Mouse (Mus musculus) midbrain, embryonic 11.5 days (tissue): ENCODE results near the gene Gm44973. TPM values are rescaled to one million over a fixed set of nuclear protein-coding genes. Genes with fewer than 3 reads are reported as not detected.

Experiments used
- ATAC-seq: fragments of 200-750 bp; cut with Nextera tagmentation; 2 replicates; pipeline ENCODE4 v1.8.0; 2017; ENCODE audit warnings: moderate TSS enrichment, moderate library complexity; ENCODE audit not compliant: low FRiP score
- DNase-seq: peaks from one replicate; pipeline ENCODE4 v3.0.0; 2015; ENCODE audit warnings: low spot score; ENCODE audit errors: missing footprints
- H3K27ac ChIP-seq: fragments of 300-500 bp; sonication (generic); 2 replicates; pipeline ENCODE4 v1.5.1; 2014; ENCODE audit warnings: low read depth, low read length
- H3K27me3 ChIP-seq: fragments of 300-500 bp; sonication (generic); 2 replicates; pipeline ENCODE4 v1.6.1; 2014; ENCODE audit warnings: mild to moderate bottlenecking, low read length, moderate library complexity, mixed read lengths; ENCODE audit not compliant: control insufficient read depth, insufficient read depth
- H3K36me3 ChIP-seq: fragments of 300-500 bp; sonication (generic); 2 replicates; pipeline ENCODE4 v1.6.1; 2014; ENCODE audit warnings: mild to moderate bottlenecking, low read length, moderate library complexity, mixed read lengths; ENCODE audit not compliant: control insufficient read depth, insufficient read depth
- H3K4me1 ChIP-seq: fragments of 300-500 bp; sonication (generic); 2 replicates; pipeline ENCODE4 v1.6.1; 2014; ENCODE audit warnings: low read length; ENCODE audit not compliant: control insufficient read depth, insufficient read depth
- H3K4me2 ChIP-seq: fragments of 300-500 bp; sonication (generic); 2 replicates; pipeline ENCODE4 v1.6.1; 2014; ENCODE audit warnings: mild to moderate bottlenecking, moderate library complexity
- H3K4me3 ChIP-seq: fragments of 300-500 bp; sonication (generic); 2 replicates; pipeline ENCODE4 v1.5.1; 2014; ENCODE audit warnings: low read depth, low read length
- H3K9ac ChIP-seq: fragments of 300-500 bp; sonication (generic); 2 replicates; pipeline ENCODE4 v1.6.1; 2014; ENCODE audit warnings: low read length
- H3K9me3 ChIP-seq: fragments of 300-500 bp; sonication (generic); 2 replicates; pipeline ENCODE4 v1.6.1; 2016; ENCODE audit warnings: low read length; ENCODE audit not compliant: control insufficient read depth
- WGBS: fragments of 180-500 bp; shearing (Covaris S2); extraction: QIAGEN DNeasy Blood & Tissue Kit; methylation state at CpG from one replicate; pipeline ENCODE4 v1.1.7; 2014; 5-methylcytosine and 5-hydroxymethylcytosine counted together
- polyA plus RNA-seq: library from polyadenylated mRNA; unstranded; fragments of >200 nt; fragmentation: Nextera tagmentation; extraction: Ambion mirVana; gene quantifications from 2 replicates; pipeline ENCODE4 v1.2.1, GENCODE M21; 2014

Gm44973 gene
- polyA plus RNA-seq = 0.34 TPM in 1 of 2 replicates, not detected in the other

DNA sequence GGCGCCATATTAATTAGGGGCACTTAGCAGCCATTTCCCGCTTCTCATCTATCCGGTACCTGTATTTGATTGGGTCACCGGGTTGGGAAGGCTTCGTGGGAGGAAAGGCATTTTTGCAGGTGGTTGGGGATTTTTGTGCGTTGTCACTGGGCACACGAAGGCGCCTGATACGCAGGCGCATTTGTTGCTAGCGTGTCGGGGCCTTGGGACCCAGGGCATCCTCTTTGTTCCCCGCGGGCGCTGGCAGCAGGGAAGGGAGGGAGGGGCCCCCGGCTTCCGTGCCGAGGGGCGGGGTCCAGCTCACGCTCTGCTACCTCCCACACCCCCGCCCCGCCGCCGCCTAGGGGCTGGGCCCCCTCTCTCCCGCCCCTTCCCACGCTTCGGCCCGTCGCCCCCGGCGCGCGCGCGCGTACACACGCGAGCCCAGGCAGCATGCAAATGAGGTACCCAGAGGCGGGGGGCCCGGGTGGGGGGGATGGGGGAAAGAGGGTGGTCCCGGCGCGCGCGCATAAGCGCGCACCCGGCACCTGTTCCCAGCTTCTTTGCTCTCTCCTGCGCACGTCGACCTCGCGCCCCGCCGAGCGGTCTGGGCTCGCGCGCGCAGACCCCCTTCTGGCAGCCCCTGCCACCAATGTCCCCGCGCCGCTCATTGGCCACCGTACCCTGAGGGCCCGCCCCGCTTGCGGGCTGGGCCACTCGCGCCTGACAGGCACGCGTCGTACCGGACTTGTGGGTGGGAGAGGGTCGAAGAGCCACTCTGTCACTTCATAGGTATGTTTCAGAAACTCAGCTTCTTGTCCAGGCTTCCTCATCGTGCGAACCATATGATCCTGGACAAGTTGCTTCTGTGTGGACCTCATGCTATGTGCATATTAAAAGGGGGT, at the start of gene Gm44973:
TSS of gene Gm44973 (plus strand) at position 379 of the 884 bp plus-strand sequence.
- ATAC-seq = peak; percentile 84
- H3K27ac ChIP-seq = peak within 1 kb of the TSS; percentile 96
- H3K9ac ChIP-seq = peak within 1 kb of the TSS; percentile 89
- WGBS = under 1% methylated on average over 50 of the region's 76 CpGs
- peaks cover 19% of the 10 kb centered on the region for H3K36me3 ChIP-seq
- H3K4me1 ChIP-seq = no peaks in the 10 kb centered on the region
- no peaks in the 10 kb centered on the region for H3K27me3 ChIP-seq
- H3K4me2 ChIP-seq = peak within 1 kb of the TSS; percentile 54
- no peaks in the 10 kb centered on the region for H3K9me3 ChIP-seq
- DNase-seq = peak; percentile 99
- peak within 1 kb of the TSS; percentile 65 for H3K4me3 ChIP-seq

DNA sequence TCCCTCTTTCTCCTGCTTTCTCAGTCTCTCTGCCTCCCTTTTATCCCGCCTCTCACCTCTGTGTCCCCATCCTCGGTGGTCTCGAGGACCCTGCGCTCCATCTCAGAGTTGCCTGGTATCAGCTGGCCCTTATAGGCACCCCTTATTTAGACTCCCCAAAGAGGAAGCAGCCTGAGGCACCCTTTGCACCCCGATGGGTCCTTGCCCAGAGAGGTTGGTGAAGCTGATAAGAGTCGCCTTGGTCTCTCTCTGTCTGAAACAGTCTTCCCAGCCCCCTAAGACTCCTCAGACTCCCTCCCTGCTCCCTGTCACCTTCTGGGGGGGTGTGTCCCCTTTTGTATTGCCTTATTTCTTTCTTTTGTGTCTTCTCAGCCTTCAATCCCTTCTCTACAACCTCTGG, 44.2 kb upstream of the Gm44973 start, which contains the start of gene Sbk3:
TSS of gene Sbk3 (minus strand) at position 101 of the 400 bp plus-strand sequence.
- no peak within 1 kb of the TSS for H3K9ac ChIP-seq

DNA sequence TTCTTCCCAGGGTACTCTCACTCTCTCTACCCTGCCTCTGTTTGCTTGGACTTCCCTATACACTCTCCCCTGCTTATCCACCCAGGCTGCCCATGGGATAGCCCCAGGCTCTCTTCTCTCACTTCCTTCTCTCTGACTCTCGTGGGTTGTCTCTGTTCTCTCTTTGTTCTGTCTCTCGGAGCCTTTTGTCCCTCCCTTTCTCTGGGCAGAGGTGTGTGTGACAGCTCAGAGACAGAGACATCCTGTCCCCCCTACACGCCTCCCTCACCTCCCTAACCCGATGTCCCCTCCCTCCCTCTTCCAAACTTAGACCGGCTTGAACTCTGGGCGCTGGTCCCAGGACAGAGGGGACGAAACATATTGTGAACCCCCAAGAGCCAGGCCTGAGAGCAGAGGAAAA, 43.6 kb upstream of the Gm44973 start:
- no peak for DNase-seq
- 40% methylated on average over 7 of the region's 7 CpGs for WGBS
- ATAC-seq = no peak

More for the DNA sequence above, 44.2 kb upstream of the Gm44973 start, which contains the start of gene Sbk3:
- H3K4me3 ChIP-seq = no peak within 1 kb of the TSS
- no peaks in the 10 kb centered on the region for H3K27me3 ChIP-seq
- 43% methylated on average over 6 of the region's 6 CpGs for WGBS
- H3K4me2 ChIP-seq = no peak within 1 kb of the TSS
- no peaks in the 10 kb centered on the region for H3K36me3 ChIP-seq
- ATAC-seq (no peak), DNase-seq (no peak)
- H3K4me1 ChIP-seq = no peaks in the 10 kb centered on the region
- no peaks in the 10 kb centered on the region for H3K9me3 ChIP-seq
- H3K27ac ChIP-seq = no peak within 1 kb of the TSS

DNA sequence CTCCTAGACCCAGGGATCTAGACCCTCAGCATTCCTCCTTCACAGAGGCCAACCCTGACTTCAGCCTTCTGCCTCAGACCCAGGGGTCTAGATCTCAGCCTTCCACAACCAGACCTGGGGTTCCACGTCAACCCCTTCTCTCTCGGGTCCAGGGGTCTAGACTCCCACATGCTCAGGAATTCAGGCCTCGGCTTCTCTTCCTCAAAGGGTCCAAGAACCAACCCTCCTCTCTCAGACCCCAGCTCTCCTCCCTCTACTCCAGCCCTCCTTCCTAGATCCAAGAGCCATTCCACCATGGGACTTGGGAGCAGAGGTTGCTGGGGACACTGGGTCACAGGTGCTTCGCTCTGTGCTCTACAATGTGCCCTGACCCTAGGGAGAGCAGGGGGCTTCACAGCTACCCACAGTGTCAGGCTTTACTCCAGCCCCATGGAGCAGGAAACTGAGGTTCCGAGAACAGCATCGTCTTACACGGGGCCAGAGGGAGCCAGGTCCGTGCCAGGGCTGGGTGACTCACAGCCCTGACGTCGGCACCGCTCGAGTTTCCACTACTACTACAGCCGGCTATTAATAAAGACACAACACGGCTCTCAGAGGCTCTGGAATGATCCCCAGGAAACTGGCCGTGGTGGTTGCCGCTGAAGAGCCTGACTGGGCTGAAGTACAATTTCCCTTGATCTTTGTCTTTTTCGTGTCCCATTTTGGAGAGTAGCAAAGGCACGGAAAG, 42.8 kb upstream of the Gm44973 start:
- Histone ChIP-seq H3K4me2 (no peak overlapping the region), H3K9ac (no peak overlapping the region), H3K4me3 (no peak overlapping the region), H3K4me1 (no peaks in the 10 kb centered on the region), H3K27ac (no peak overlapping the region), H3K9me3 (peaks cover 4% of the 10 kb centered on the region; the same call in 1 of the 2 replicates), H3K36me3 (no peaks in the 10 kb centered on the region), H3K27me3 (no peaks in the 10 kb centered on the region)
- no peak for DNase-seq
- ATAC-seq = no peak
- WGBS = 82% methylated on average over 18 of the region's 18 CpGs

More for the DNA sequence above, 43.6 kb upstream of the Gm44973 start:
- H3K9ac ChIP-seq = no peak overlapping the region
- H3K27ac ChIP-seq = no peak overlapping the region
- H3K27me3 ChIP-seq = no peaks in the 10 kb centered on the region
- no peak overlapping the region for H3K4me2 ChIP-seq
- H3K9me3 ChIP-seq = peaks cover 1% of the 10 kb centered on the region; the same call in 1 of the 2 replicates
- H3K4me3 ChIP-seq = no peak overlapping the region
- no peaks in the 10 kb centered on the region for H3K36me3 ChIP-seq
- H3K4me1 ChIP-seq = no peaks in the 10 kb centered on the region

DNA sequence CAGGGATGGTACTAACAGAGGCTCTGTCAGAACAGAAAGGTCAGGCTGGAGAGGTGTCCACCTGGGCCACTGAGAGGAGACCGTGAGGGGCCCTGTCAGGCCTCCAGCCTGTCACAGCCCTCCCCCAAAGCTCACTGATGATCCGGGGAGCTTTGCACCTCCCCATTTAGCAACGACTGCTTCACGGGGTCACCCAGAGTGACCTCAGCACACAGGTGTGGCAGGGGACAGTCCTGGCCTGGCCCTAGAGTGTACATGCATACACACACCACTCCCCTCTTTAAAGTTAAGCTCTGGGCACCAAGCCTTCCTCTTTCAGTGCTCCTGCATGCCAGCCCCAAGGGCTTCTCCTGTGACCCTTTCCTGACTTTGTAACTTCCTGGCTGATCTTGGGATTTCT, 39.8 kb upstream of the Gm44973 start:
- no peak for DNase-seq
- H3K27ac ChIP-seq = no peak overlapping the region
- H3K27me3 ChIP-seq = no peaks in the 10 kb centered on the region
- 68% methylated on average over 4 of the region's 4 CpGs for WGBS
- no peak overlapping the region for H3K4me2 ChIP-seq
- H3K9ac ChIP-seq = no peak overlapping the region
- H3K4me3 ChIP-seq = no peak overlapping the region
- H3K9me3 ChIP-seq = peaks cover 4% of the 10 kb centered on the region; the same call in 1 of the 2 replicates
- no peaks in the 10 kb centered on the region for H3K36me3 ChIP-seq
- no peaks in the 10 kb centered on the region for H3K4me1 ChIP-seq
- ATAC-seq = no peak

DNA sequence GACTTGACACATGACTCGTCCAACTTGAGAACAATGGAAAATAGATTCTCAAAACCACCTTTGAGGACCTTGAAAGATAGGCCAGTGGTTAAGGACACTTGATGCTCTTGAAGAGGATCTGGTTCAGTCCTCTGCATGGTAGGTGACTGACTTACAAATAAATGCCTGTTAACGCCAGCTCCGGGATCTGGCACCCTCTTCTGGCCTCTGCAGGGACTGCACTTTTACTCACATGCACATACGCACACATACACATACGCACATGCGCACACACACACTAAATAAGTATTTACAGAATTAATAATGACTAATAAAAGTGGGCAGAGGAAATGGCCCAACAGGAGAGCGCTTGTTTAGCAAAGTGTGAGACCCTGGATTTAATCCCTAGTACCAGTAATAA, 38.5 kb upstream of the Gm44973 start:
- no peak overlapping the region for H3K9ac ChIP-seq
- DNase-seq (no peak), ATAC-seq (no peak)
- H3K36me3 ChIP-seq = no peaks in the 10 kb centered on the region
- WGBS = 89% methylated on average over 7 of the region's 7 CpGs
- H3K9me3 ChIP-seq = peaks cover 4% of the 10 kb centered on the region; the same call in 1 of the 2 replicates
- H3K4me2 ChIP-seq = no peak overlapping the region
- H3K4me1 ChIP-seq = no peaks in the 10 kb centered on the region
- H3K27me3 ChIP-seq = no peaks in the 10 kb centered on the region
- no peak overlapping the region for H3K4me3 ChIP-seq
- H3K27ac ChIP-seq = no peak overlapping the region

DNA sequence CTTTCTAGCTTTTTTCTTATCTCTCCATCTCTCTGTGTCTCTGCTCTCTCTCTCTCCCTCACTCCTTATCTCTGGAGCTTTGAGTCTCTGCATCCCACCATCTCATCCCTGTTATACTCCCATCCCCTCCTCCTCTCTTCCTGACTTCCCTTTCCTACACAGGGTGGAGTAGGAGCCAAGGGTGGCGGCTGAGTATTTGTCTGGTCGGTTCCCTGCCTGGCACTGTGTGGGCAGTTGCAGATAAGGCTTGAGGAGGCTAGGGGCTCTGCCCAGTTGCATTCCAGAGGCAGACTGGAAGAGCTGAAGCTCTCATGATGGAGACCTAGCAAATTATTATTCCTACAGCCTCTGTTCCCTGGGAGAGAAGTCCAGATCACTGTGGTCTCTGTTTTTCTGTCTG, 27.0 kb upstream of the Gm44973 start:
- Histone ChIP-seq H3K4me3 (no peak overlapping the region), H3K9ac (no peak overlapping the region), H3K27ac (no peak overlapping the region), H3K36me3 (peaks cover 7% of the 10 kb centered on the region), H3K4me1 (no peaks in the 10 kb centered on the region), H3K27me3 (peaks cover 4% of the 10 kb centered on the region), H3K4me2 (no peak overlapping the region), H3K9me3 (no peaks in the 10 kb centered on the region)
- WGBS = 67% methylated on average over 2 of the region's 2 CpGs
- DNase-seq (no peak), ATAC-seq (no peak)

DNA sequence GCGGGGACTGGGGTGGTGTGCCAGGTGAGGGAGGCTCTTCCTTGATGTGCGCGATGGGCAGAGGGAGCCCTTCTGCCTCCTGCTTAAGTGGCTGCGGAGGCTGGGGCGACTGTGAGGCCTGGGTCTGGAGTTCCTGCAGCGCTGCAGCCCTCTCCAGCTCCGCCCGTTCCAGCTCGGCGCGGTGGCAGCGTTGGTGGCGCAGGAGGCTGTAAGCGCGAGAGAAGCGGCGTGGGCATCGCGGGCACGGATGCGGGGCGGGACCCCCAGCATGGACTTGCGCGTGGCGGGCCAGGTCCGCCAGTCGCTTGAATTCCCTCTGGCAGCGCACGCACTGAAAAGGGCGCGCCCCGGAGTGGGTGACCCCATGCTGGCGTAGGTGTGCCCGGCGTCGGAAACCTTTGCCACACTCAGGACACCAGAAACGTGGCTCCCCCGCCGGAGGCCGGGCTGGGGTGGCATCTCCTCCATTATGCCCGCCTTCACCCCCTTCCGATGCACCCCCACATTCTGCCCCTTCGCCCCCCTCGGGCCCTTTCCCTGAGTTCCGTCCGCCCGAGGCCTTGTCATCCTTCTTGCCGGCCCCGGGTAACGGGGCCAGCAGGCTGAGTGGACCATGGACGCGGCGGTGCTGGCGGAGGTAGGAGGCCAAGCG, 21.8 kb upstream of the Gm44973 start:
- peaks cover 10% of the 10 kb centered on the region for H3K36me3 ChIP-seq
- H3K9ac ChIP-seq = no peak overlapping the region
- 33% methylated on average over 55 of the region's 55 CpGs for WGBS
- ATAC-seq = no peak
- H3K4me1 ChIP-seq = peaks cover 20% of the 10 kb centered on the region
- no peaks in the 10 kb centered on the region for H3K9me3 ChIP-seq
- no peak for DNase-seq
- H3K27me3 ChIP-seq = peaks cover 18% of the 10 kb centered on the region
- peak overlapping the region; percentile 74 for H3K4me3 ChIP-seq
- peak overlapping the region; percentile 12 for H3K4me2 ChIP-seq
- H3K27ac ChIP-seq = no peak overlapping the region
